In the genomic region with DNA sequence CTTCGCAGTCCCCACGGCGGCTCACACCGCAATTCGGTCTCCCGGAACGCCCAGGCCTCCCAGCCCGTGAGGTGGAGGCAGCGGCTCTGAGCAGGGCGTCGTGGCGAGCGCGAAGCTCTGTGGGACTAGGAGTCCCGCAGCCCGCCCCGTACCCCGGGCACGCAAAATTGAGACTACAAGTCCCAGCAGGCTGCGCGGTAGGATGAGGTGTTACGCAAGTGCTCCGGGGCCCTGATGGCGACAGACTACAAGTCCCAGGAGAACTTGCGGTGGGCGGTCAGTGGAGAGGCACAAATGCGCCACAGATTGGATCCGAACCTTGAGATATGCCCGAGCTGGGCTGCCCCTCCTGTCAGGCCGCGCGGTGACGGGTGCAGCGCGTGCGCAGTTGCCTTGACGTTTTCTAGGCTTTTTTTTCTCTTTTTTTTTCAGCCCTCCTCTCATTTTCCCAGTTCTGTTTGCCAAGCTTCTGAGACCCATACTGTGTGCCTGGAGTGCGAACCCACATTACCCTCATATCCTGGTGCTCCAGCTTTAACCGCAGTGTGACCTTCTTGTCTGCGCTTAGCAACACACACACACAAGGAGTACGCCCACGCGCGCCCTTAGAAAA, we compare ENCODE assay signal across 8 mouse cellular contexts. TPM values are rescaled to one million over a fixed set of nuclear protein-coding genes. Genes with fewer than 3 reads are reported as not detected.
DNase-seq lines count a peak whose midpoint lies in the region; ATAC-seq lines count a peak whose summit lies in the region.

No protein-coding gene starts in this region.

- peak overlapping the region; percentile 86 to 88 for H3K27ac ChIP-seq in heart, embryonic 14.5 days (replicated peaks in 1 of 2; ENCODE audit: control insufficient read depth in 1 of 2, insufficient read depth in 1 of 2, low read depth in 2 of 2, low read length in 2 of 2)
- peak overlapping the region; percentile 91 for H3K27ac ChIP-seq in liver, embryonic 13.5 days
- H3K27ac ChIP-seq in stomach, embryonic 16.5 days (ENCODE audit: low read length) = peak overlapping the region; percentile 92

- H3K9me3 ChIP-seq in heart, embryonic 14.5 days (ENCODE audit: control insufficient read depth, low read length) = no peaks in the 10 kb centered on the region
- H3K9me3 ChIP-seq in liver, embryonic 13.5 days (replicated peaks) = no peaks in the 10 kb centered on the region
- H3K9me3 ChIP-seq in stomach, embryonic 16.5 days (replicated peaks; ENCODE audit: control insufficient read depth, low read length) = no peaks in the 10 kb centered on the region

- peak overlapping the region; percentile 89 for H3K9ac ChIP-seq in heart, embryonic 14.5 days (ENCODE audit: low read length)
- peak overlapping the region; percentile 94 for H3K9ac ChIP-seq in liver, embryonic 13.5 days
- peak overlapping the region; percentile 95 for H3K9ac ChIP-seq in stomach, embryonic 16.5 days (ENCODE audit: low read length)

- peak overlapping the region; percentile 92 for H3K4me2 ChIP-seq in heart, embryonic 14.5 days (ENCODE audit: low read length)
- H3K4me2 ChIP-seq in liver, embryonic 13.5 days = peak overlapping the region; percentile 96
- peak overlapping the region; percentile 95 for H3K4me2 ChIP-seq in stomach, embryonic 16.5 days (ENCODE audit: low read depth, low read length)

- no peaks in the 10 kb centered on the region for H3K27me3 ChIP-seq in heart, embryonic 14.5 days (ENCODE audit: control insufficient read depth, insufficient read depth, low read length)
- H3K27me3 ChIP-seq in liver, embryonic 13.5 days = no peaks in the 10 kb centered on the region
- H3K27me3 ChIP-seq in stomach, embryonic 16.5 days (ENCODE audit: control insufficient read depth, insufficient read depth, low read length) = no peaks in the 10 kb centered on the region

- peak overlapping the region; percentile 74 to 92 for H3K4me3 ChIP-seq in heart, embryonic 14.5 days (ENCODE audit: control insufficient read depth in 1 of 2, insufficient read depth in 1 of 2, low read depth in 1 of 2, low read length in 2 of 2)
- peak overlapping the region; percentile 97 for H3K4me3 ChIP-seq in liver, embryonic 13.5 days (replicated peaks)
- H3K4me3 ChIP-seq in stomach, embryonic 16.5 days (replicated peaks; ENCODE audit: low read length) = peak overlapping the region; percentile 98

- peaks cover 3 to 27% of the 10 kb centered on the region in 2 experiments; a peak in 3 of 4 replicates for H3K4me1 ChIP-seq in heart, embryonic 14.5 days (ENCODE audit: control insufficient read depth in 2 of 2, insufficient read depth in 2 of 2, low read length in 2 of 2)
- peaks cover 46% of the 10 kb centered on the region for H3K4me1 ChIP-seq in liver, embryonic 13.5 days (replicated peaks)
- H3K4me1 ChIP-seq in stomach, embryonic 16.5 days (ENCODE audit: control insufficient read depth, insufficient read depth, low read length) = peaks cover 14% of the 10 kb centered on the region

- ATAC-seq in heart, embryonic 14.5 days (ENCODE audit: insufficient number of reproducible peaks, insufficient read depth, low FRiP score, low read depth) = peak; percentile 98
- peak; percentile 96 for ATAC-seq in liver, embryonic 13.5 days (ENCODE audit: low read depth)
- peak; percentile 98 for ATAC-seq in stomach, embryonic 16.5 days (ENCODE audit: insufficient read depth, low FRiP score)

- peak; percentile 95 to 96 for DNase-seq in CD8-positive naive resting alpha-beta T cell, adult 2 months (ENCODE audit: low read depth in 2 of 2, low spot score in 2 of 2)
- DNase-seq in c-Kit-negative CD71-positive TER-119-positive erythroid progenitor cells, embryonic 14.5 days (ENCODE audit: low read depth, low spot score) = peak; percentile 95
- peak; percentile 98 for DNase-seq in fibroblast of lung, adult 2 months (ENCODE audit: low read depth)
- peak; percentile 99 for DNase-seq in kidney, postnatal 14 days
- DNase-seq in liver, embryonic 13.5 days = peak; percentile 98
- peak; percentile 97 for DNase-seq in neural tube, embryonic 10.5 days (ENCODE audit: extremely low spot score, low spot score)

- under 1% methylated on average over 44 of the region's 44 CpGs for WGBS in heart, embryonic 14.5 days
- WGBS in liver, embryonic 13.5 days (ENCODE audit: insufficient replicate concordance) = 1% methylated on average over 44 of the region's 44 CpGs
- 2% methylated on average over 44 of the region's 44 CpGs for WGBS in stomach, embryonic 16.5 days

- peaks cover 11% of the 10 kb centered on the region; the same call in 1 of the 2 replicates for H3K36me3 ChIP-seq in heart, embryonic 14.5 days (ENCODE audit: control insufficient read depth, insufficient read depth, low read length)
- H3K36me3 ChIP-seq in liver, embryonic 13.5 days = 0 out of 2 replicates have a peak, but pooled peaks cover 3% of the 10 kb centered on the region
- peaks cover 3% of the 10 kb centered on the region; the same call in 1 of the 2 replicates for H3K36me3 ChIP-seq in stomach, embryonic 16.5 days (ENCODE audit: control insufficient read depth, insufficient read depth, low read length)

RNA-seq across cellular contexts. Expression of a gene that starts 22.8 kb away (rescaled TPM):
- 154 and 164 TPM in 2 replicates for polyA plus RNA-seq in heart, embryonic 14.5 days (2014; fragmentation: Nextera tagmentation; extraction: Ambion mirVana)
- 46.1 and 46.4 TPM in 2 replicates for polyA plus RNA-seq in liver, embryonic 13.5 days (2015; fragmentation: Nextera tagmentation; extraction: Ambion mirVana)
- polyA plus RNA-seq in stomach, embryonic 16.5 days (2015; fragmentation: Nextera tagmentation; extraction: Ambion mirVana) = 135 and 142 TPM in 2 replicates

RNA-seq across cellular contexts. Expression of a gene that starts 49.8 kb away (rescaled TPM):
- polyA plus RNA-seq in heart, embryonic 14.5 days (2014; fragmentation: Nextera tagmentation; extraction: Ambion mirVana) = 33.8 and 37.0 TPM in 2 replicates
- polyA plus RNA-seq in liver, embryonic 13.5 days (2015; fragmentation: Nextera tagmentation; extraction: Ambion mirVana) = 3.6 and 5.0 TPM in 2 replicates
- polyA plus RNA-seq in stomach, embryonic 16.5 days (2015; fragmentation: Nextera tagmentation; extraction: Ambion mirVana) = 64.5 and 66.8 TPM in 2 replicates

Comparison
In these comparisons a context has a peak if more than half of its experiments do, and no peak if none do; other contexts are left out.
1. Peak in every context shown above with its lines: DNase-seq, ATAC-seq, H3K4me3 ChIP-seq and H3K27ac ChIP-seq.